Mouse (Mus musculus) hindbrain, embryonic 16.5 days (tissue): ENCODE results near the gene Csrnp3. TPM values are rescaled to one million over a fixed set of nuclear protein-coding genes. Genes with fewer than 3 reads are reported as not detected.

Experiments used
- ATAC-seq: fragments of 200-750 bp; cut with Nextera tagmentation; 2 replicates; pipeline ENCODE4 v1.8.0; 2017; ENCODE audit warnings: moderate TSS enrichment, moderate library complexity
- H3K27ac ChIP-seq: fragments of 300-500 bp; sonication (generic); 2 replicates; pipeline ENCODE4 v1.5.1; 2014; ENCODE audit warnings: low read depth, mild to moderate bottlenecking, control low read depth, low read length, moderate library complexity
- H3K27me3 ChIP-seq: fragments of 300-500 bp; sonication (generic); replicated peaks from 2 replicates; pipeline ENCODE4 v1.6.1; 2014; ENCODE audit warnings: low read length; ENCODE audit not compliant: control insufficient read depth, insufficient read depth
- H3K36me3 ChIP-seq: fragments of 300-500 bp; sonication (generic); 2 replicates; pipeline ENCODE4 v1.6.1; 2014; ENCODE audit warnings: mild to moderate bottlenecking, low read length, moderate library complexity, mixed read lengths; ENCODE audit not compliant: control insufficient read depth, insufficient read depth
- H3K4me1 ChIP-seq: fragments of 300-500 bp; sonication (generic); 2 replicates; pipeline ENCODE4 v1.6.1; 2014; ENCODE audit warnings: low read depth, low read length; ENCODE audit not compliant: control insufficient read depth, insufficient read depth
- H3K4me2 ChIP-seq: fragments of 300-500 bp; sonication (generic); 2 replicates; pipeline ENCODE4 v1.6.1; 2014; ENCODE audit warnings: mild to moderate bottlenecking, low read length, control low read depth, moderate library complexity
- H3K4me3 ChIP-seq: fragments of 300-500 bp; sonication (generic); 2 replicates; pipeline ENCODE4 v1.5.1; 2014; ENCODE audit warnings: mild to moderate bottlenecking, low read length, control low read depth, moderate library complexity
- H3K9ac ChIP-seq: fragments of 300-500 bp; sonication (generic); 2 replicates; pipeline ENCODE4 v1.6.1; 2014; ENCODE audit warnings: low read depth, mild to moderate bottlenecking, control low read depth, low read length, moderate library complexity
- H3K9me3 ChIP-seq: fragments of 300-500 bp; sonication (generic); 2 replicates; pipeline ENCODE4 v1.6.1; 2014; ENCODE audit warnings: mild to moderate bottlenecking, low read length, moderate library complexity; ENCODE audit not compliant: control insufficient read depth
- WGBS: fragments of 180-500 bp; shearing (Covaris S2); extraction: QIAGEN DNeasy Blood & Tissue Kit; methylation state at CpG from one replicate; pipeline ENCODE4 v1.1.7; 2014; 5-methylcytosine and 5-hydroxymethylcytosine counted together
- polyA plus RNA-seq: library from polyadenylated mRNA; unstranded; fragments of >200 nt; fragmentation: Nextera tagmentation; extraction: Ambion mirVana; gene quantifications from 2 replicates; pipeline ENCODE4 v1.2.1, GENCODE M21; 2015

Csrnp3 gene
- polyA plus RNA-seq, 1 experiment from 2014 or later: 50.0 TPM

DNA sequence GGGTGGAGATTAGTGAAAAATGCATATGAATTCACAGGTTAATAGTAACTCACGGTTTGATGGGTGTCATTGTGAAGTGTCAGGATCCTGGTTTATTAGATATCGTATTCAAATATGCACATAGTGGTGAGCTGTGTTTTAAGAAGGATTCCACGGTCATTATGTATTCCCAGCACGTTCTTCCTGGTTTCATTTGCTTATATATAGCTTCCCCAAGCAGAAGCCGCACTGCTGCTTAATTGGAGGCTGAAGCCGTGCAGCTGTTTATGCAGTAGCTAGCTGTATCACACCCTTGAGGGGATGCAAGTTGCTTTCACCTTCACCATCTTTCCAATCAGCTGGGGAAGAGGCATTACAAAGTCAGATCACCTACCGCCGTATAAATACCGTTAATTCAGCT is 111.2 kb downstream of the Csrnp3 start:
- Histone ChIP-seq H3K4me3 (no peak overlapping the region), H3K9me3 (no peaks in the 10 kb centered on the region), H3K4me1 (peaks cover 2% of the 10 kb centered on the region), H3K36me3 (no peaks in the 10 kb centered on the region), H3K27me3 (no peaks in the 10 kb centered on the region), H3K4me2 (no peak overlapping the region), H3K27ac (peak overlapping the region; percentile 31; the same call in 1 of the 2 replicates), H3K9ac (no peak overlapping the region)
- peak; percentile 74 for ATAC-seq
- 39% methylated on average over 9 of the region's 9 CpGs for WGBS

DNA sequence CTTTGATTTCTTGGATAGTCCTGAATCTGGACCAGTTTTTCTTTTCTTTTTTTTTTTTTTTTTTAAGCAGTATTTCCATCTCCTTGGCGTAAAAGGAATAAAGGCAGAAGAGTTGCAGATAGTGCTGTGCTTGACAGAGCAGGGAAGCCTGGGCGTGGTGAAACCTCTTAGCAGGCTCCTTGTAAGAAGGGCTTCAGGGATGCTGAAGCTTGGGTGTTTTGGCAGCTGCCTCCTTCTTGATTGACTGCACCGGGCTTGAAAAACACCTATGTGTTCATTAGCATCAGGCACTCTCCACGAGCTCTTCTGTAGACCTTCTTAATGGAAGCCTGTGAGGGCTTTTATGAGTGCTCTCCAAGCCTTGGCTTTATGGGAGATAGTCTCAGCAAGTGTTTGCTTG is 117.9 kb downstream of the Csrnp3 start:
- no peak overlapping the region for H3K4me2 ChIP-seq
- no peaks in the 10 kb centered on the region for H3K36me3 ChIP-seq
- WGBS: 62% methylated on average over 4 of the region's 4 CpGs
- no peaks in the 10 kb centered on the region for H3K27me3 ChIP-seq
- no peak overlapping the region for H3K4me3 ChIP-seq
- no peak overlapping the region for H3K27ac ChIP-seq
- ATAC-seq: no peak
- H3K9ac ChIP-seq: no peak overlapping the region
- H3K9me3 ChIP-seq: no peaks in the 10 kb centered on the region
- no peaks in the 10 kb centered on the region for H3K4me1 ChIP-seq

DNA sequence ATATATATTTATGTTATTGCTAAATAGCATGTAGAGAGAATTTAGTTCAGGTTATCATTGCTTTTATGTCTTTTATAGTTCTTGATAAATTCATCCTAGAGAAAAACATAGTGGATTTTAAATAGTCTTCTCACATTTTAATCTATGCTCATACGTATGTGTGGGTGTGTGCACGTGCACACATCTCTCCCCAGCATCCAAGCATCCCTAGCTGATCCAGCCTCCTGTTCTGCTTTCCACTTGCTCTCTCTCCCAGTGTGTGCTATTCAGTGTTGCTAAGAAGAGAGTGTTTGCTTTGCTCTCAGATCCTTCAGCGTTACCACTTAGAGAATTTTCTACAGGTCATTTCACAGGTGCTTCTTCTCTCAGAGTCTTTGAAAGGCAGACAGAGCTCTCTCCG is 123.2 kb downstream of the Csrnp3 start:
- 62% methylated on average over 4 of the region's 4 CpGs for WGBS
- no peaks in the 10 kb centered on the region for H3K4me1 ChIP-seq
- H3K27ac ChIP-seq: no peak overlapping the region
- no peaks in the 10 kb centered on the region for H3K9me3 ChIP-seq
- no peaks in the 10 kb centered on the region for H3K36me3 ChIP-seq
- H3K4me2 ChIP-seq: no peak overlapping the region
- no peak for ATAC-seq
- H3K9ac ChIP-seq: no peak overlapping the region
- H3K4me3 ChIP-seq: no peak overlapping the region
- no peaks in the 10 kb centered on the region for H3K27me3 ChIP-seq

DNA sequence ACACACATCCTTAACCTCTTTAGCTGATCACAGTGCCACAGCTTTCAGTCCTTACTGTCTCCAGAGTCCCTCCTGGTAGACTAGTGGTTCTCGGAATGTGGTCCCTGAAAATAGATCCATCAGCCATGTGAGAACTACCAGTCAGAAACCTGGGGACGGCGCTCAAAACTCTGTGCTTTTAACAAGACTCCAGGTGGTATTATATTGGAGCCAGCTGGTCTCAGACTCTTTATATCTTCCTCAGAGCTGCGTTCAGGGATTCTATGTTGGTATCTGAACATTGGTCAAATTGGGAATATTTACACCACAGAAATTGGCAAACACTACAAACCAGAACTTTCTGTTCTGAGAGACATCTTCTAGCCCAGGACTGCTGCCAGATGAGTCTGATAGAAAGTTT is 128.3 kb downstream of the Csrnp3 start:
- Histone ChIP-seq H3K9me3 (no peaks in the 10 kb centered on the region), H3K4me1 (peaks cover under 1% of the 10 kb centered on the region), H3K4me3 (no peak overlapping the region), H3K4me2 (no peak overlapping the region), H3K9ac (no peak overlapping the region), H3K27ac (no peak overlapping the region), H3K36me3 (no peaks in the 10 kb centered on the region), H3K27me3 (no peaks in the 10 kb centered on the region)
- 87% methylated on average over 4 of the region's 4 CpGs for WGBS
- ATAC-seq: no peak

DNA sequence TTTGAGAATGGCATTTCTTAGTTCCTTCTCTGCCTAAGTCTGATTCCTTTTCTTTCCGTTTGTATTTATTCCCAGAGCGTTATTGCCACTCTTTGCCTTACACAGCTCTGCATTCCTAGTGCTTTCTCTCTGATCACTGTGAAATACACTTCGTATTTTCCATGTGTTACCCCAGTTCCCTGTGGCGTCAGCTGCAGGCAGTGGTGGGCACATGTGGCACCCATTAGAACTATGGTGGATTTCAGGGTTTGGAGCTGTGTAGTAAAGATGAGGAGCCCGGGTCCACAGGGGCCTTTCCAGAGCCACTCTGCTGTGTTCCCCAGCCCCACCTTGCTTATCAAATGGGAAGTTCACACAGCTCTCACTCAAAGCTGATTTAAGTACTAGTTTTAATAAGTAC is 129.8 kb downstream of the Csrnp3 start:
- H3K36me3 ChIP-seq: no peaks in the 10 kb centered on the region
- H3K9me3 ChIP-seq: no peaks in the 10 kb centered on the region
- H3K4me2 ChIP-seq: no peak overlapping the region
- no peak for ATAC-seq
- WGBS: 63% methylated on average over 5 of the region's 5 CpGs
- no peak overlapping the region for H3K4me3 ChIP-seq
- H3K4me1 ChIP-seq: peaks cover 15% of the 10 kb centered on the region
- no peaks in the 10 kb centered on the region for H3K27me3 ChIP-seq
- H3K27ac ChIP-seq: no peak overlapping the region
- no peak overlapping the region for H3K9ac ChIP-seq

DNA sequence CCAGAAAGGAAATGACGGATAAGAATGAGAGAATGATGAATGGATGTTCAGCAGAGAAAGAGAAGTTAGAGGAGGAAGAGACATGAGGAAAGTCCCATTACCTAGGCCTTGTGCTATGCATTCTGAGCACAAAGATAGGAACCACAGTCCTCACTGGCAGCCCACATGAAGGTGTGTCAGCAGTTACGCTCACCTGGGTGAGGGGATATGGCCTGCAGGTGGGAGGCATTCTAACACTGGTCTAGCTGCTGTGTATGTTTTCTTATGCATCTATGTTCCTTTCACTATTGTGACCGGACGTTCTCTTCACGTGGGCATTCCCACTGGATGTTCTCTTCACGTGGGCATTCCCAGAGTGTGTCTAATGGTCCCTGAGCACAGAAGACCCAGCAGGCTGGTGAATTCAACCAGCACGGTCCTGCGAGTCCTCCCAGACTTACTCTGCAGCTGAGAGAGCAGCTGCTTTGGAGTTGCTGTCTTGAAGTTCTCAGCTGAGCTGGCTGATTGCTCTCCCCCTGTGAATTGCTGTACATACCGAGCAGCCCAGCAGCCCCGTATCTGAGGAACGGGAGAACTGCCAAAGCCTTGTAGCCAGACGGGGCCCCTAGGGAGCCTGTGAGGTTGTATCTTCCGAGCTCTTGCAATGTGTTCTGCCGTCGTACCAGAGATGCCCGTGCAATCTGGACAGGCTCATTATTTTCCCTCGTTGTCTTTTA is 133.9 kb downstream of the Csrnp3 start:
- Histone ChIP-seq H3K9ac (peak overlapping the region; percentile 1; the same call in 1 of the 2 replicates), H3K36me3 (no peaks in the 10 kb centered on the region), H3K27ac (peak overlapping the region; percentile 57), H3K9me3 (no peaks in the 10 kb centered on the region), H3K4me2 (peak overlapping the region; percentile 45), H3K4me3 (no peak overlapping the region), H3K4me1 (peaks cover 17% of the 10 kb centered on the region), H3K27me3 (no peaks in the 10 kb centered on the region)
- WGBS: 18% methylated on average over 17 of the region's 17 CpGs
- peak; percentile 89 for ATAC-seq

DNA sequence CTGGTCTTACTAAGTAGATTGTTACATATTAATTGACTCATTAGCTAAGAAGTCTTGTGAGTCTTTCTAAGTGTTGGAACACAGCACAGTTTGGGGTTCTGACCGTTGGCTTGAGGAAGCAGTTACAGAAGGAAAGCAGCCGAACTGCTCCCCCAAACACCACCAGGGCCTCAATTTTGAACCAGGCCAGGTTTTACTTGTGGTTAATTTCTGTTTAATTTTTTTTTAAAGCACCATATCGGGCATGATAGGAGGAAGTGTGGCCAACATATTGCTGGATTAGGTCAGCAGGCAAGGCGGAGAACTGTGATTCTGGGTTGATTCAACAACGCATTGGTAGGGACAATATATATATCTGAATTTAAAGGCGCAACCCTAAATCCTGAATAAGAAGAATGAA is 135.9 kb downstream of the Csrnp3 start:
- H3K27ac ChIP-seq: no peak overlapping the region
- H3K9me3 ChIP-seq: no peaks in the 10 kb centered on the region
- H3K4me1 ChIP-seq: peaks cover 17% of the 10 kb centered on the region
- no peak overlapping the region for H3K4me3 ChIP-seq
- 89% methylated on average over 6 of the region's 6 CpGs for WGBS
- no peak overlapping the region for H3K4me2 ChIP-seq
- ATAC-seq: no peak
- no peaks in the 10 kb centered on the region for H3K36me3 ChIP-seq
- H3K9ac ChIP-seq: no peak overlapping the region
- H3K27me3 ChIP-seq: no peaks in the 10 kb centered on the region

DNA sequence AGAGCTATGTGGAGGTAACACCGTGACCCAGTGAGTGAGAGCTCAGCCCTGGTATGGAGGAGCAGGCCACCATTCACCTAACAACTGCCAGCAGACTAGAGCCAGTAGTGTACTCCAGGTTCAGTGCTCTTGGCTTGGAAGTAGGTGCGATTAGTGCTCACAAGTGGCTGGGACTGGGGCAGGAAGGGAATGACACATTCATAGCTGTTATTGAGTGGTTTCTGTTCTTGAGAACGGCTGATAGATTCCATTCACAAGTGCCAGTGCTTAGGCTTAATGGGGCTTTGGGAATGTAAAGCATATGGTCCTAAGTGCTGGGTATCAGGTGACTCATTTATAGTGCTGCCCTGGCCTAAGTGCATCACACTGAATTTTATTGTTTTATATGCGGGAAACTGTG is 136.4 kb downstream of the Csrnp3 start:
- Histone ChIP-seq H3K27ac (no peak overlapping the region), H3K4me3 (no peak overlapping the region), H3K9ac (no peak overlapping the region), H3K9me3 (no peaks in the 10 kb centered on the region), H3K4me1 (peaks cover 17% of the 10 kb centered on the region), H3K4me2 (no peak overlapping the region), H3K36me3 (no peaks in the 10 kb centered on the region), H3K27me3 (no peaks in the 10 kb centered on the region)
- no peak for ATAC-seq
- WGBS: 59% methylated on average over 4 of the region's 4 CpGs

DNA sequence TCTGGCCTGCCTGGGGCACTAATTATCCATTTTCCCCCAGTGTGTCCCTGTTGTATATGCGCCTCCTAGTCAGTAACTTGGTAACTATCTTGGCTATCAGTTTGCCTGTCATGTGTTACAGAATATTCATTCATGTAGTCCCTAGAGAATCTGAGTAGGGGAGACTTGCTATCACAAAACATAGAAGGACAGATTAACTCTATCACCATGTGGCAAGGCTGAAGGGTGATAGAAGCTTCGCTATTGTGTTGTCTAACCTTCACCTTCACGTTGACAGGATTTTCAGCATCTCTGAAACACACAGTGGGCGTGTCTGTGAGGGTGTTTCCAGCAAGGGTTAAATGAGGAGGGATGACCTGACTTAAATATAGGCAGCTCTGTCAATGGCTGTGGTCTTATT is 140.1 kb downstream of the Csrnp3 start:
- peaks cover 3% of the 10 kb centered on the region for H3K4me1 ChIP-seq
- no peak overlapping the region for H3K27ac ChIP-seq
- H3K9ac ChIP-seq: no peak overlapping the region
- no peaks in the 10 kb centered on the region for H3K27me3 ChIP-seq
- H3K4me3 ChIP-seq: no peak overlapping the region
- WGBS: 77% methylated on average over 4 of the region's 4 CpGs
- H3K4me2 ChIP-seq: no peak overlapping the region
- no peaks in the 10 kb centered on the region for H3K36me3 ChIP-seq
- ATAC-seq: no peak
- H3K9me3 ChIP-seq: no peaks in the 10 kb centered on the region
